Mouse (Mus musculus) right cerebral cortex, postnatal 10 days (tissue): Measurements from ENCODE around the gene Mmp25.
A peak's percentile ranks its signal among the peaks of the same experiment; 100 is the strongest.

Experiments used
- DNase-seq, 2 experiments: peaks; one replicate each; pipeline ENCODE4 v3.0.0; 2021; ENCODE audit warnings: low spot score in 2 of 2

Gene Mmp25

DNA sequence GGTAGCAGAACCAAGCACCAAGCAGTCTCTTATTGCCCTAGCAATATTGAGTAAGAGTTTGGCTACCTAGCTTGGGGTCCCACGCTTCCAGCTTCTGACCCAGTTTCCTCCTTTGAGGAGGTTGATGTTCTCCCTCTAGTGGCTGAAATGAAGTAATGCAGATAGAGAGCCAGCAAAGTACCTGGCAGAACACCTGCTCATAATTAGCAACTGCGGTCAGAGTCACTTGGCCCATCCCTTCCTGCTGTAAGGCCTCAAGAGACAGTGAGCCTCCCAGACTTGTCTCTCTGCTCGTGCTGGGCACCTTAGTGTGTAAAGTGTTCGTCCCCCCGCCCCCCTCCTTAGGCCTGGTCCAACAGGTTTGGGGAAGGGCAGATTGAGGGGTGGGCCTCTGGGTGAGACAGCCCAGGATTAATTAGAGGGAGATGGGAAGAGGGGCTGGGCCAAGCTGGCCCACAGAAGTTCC is 19.5 kb upstream of the Mmp25 start:
- no peak for DNase-seq

DNA sequence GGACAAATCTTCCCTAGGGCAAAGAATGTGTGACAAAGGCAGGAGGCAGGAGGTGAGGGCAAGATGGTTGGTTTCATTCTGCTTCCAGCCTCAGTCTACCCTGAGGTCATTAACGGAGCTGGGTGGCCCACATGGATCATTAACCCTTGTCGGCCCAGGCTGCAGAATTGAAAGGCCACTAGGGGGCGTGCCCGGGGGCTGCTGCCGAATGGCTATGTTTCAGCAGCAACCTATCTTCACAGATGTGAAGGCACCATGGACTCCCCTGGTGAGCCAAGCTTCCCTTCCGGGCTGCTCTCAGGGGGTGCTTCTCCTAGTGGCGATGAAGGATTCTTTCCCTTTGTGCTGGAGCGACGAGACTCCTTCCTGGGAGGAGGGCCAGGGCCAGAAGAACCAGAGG is 16.4 kb upstream of the Mmp25 start:
- no peak for DNase-seq

DNA sequence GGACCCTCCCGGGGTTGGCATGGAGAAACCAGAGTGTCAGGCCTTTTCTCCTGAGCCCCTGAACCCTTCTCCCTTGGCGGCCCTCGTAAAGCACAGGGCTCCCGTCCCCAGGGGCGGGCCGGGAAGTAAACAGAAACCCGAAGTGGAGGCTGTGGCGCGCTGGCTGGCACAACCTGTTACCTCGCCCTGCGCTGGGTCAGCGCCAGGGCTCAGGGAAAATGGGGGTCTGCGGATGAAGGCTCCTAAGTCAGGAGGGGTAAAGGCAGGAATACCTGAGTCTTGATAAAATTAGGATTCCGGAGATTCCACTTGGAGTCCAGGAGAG is 15.8 kb upstream of the Mmp25 start:
- DNase-seq: no peak

DNA sequence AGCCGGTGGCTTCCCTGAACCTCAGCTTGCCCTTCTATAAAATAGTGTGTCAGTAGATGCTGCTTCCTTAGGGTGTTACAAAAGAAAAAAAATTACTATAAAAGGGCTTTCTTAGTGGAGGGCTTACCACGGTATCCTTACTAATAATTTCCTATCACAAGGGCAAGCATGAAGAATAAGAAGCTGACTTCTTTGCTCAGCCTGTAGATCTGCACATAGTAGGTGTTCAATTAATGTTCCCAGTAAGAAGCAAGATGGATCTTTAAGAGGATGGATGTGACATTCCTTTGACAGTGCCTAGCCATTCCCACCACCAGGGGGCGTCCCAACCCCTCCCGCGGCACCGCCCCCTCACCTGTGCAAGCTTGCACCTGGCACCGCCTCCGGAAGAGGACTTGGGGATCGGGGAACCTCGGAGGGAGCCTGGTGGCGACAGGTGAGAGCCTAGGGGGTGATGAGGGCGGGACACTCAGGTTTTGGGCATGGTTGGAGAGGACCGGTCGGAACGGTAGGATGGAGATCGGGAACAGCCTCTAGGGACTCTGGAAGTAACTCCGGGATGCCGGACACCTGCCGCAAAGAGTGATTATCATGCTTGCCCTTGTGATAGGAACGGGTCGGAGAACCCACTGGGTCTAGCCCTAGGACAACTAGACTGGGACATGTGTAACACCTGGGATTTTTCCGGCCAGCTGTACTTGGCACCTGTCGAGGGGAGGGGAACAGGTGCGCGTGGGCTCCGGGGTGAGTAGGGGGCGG is 15.2 kb upstream of the Mmp25 start, which contains the start of gene Bicdl2:
Gene Bicdl2 (plus strand): TSS at position 390 of the 759 bp plus-strand sequence.
- peak in 1 of 2 experiments; percentile 31 for DNase-seq

DNA sequence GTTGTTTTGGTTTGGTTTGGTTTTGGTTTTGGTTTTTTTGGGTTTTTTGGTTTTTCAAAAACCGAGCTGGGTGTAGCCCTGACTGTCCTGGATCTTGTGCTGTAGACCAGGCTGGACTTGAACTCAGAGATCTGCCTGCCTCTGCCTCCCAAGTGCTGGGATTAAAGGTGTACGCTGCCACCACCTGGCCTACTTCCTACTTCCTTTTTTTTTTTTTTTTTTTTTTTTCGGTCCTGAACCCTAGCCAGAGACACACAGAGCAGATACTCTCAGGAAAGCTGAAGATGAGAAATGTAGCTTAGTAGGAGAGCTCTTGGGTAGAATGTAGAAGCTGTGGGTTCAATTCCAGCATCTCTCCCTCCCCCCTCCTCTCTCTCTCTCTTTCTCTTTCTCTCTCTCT is 13.4 kb upstream of the Mmp25 start:
- DNase-seq: no peak

- DNase-seq: no peak
These were observed 9.3 kb upstream of the Mmp25 start for GRCm38 (mm10) chr17:23654410-23654809.

DNA sequence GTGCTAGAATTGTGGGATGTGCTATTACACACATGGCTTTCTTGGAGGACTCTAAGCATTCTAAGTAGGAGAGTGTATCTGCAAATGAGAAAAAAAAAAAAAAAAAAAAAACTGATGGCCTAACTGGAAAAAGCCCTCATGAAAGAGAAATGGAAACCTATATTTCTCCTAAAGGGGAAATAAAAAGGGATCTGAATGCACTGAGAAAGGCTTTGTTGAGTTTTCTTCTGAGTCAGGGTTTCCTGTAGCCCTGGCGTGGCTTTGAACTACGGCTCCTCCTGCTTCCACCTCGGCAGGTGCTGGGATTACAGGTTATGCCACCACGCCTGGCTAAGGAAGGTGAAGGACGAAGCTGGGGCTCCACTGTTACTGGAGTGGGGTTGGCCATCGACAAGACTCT is 8.9 kb upstream of the Mmp25 start:
- DNase-seq: no peak

DNA sequence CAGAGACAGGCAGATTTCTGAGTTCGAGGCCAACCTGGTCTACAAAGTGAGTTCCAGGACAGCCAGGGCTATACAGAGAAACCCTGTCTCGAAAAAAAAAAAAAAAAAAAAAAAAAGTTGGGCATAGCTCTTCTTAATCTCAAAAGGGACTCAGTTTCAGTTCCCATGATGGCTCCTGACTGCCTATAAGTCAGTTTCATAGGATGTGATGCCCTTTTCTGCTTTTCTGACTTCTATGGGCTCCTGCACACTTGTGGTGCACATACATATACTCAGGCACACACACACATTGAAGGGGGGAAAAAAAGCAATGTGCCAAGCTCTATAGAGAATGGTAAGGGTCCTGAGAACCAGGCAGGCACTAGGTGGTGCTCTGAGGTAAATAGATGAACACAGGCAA is 8.2 kb upstream of the Mmp25 start:
- DNase-seq: no peak

DNA sequence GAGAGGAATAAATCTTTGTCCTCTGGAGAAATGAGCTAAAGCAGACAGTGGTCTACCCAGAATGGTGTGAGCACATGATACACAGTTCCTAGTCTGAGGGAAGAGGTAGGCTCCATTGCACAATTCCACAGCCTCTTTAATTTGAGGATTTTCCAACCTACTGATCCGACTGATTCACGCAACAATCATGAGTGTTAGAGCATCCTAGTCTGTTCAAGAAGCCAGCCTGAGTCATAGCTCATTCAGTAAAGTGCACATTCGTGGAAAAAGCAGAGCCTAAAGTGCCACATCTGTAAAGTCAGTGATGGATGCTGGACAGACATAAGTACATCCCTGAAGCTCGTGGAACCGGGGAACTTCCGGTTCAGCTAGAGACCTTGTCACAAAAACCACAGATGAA is 6.3 kb upstream of the Mmp25 start:
- no peak for DNase-seq

- DNase-seq: no peak
These were observed 817 bp upstream of the Mmp25 start for GRCm38 (mm10) chr17:23645894-23646293.

DNA sequence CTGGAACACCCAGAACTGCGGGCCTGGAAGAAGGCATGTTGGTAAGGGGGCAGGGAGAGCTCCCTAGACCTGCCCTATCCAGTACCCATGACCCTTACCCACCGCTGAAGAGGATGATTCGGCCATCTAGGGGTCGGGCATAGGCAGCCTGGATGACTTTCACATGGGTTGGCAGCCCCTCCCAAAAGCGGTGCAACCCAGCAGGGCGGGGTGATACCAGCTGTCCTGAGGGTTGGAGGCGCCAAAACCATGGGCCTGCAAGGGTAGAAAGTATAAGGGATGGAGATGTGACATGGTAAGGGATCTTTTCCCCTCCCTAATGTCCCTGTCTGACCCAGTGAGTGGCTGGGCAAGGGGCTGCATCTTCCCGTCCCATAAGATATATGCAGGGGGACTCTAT is 13.8 kb downstream of the Mmp25 start:
- DNase-seq: no peak

DNA sequence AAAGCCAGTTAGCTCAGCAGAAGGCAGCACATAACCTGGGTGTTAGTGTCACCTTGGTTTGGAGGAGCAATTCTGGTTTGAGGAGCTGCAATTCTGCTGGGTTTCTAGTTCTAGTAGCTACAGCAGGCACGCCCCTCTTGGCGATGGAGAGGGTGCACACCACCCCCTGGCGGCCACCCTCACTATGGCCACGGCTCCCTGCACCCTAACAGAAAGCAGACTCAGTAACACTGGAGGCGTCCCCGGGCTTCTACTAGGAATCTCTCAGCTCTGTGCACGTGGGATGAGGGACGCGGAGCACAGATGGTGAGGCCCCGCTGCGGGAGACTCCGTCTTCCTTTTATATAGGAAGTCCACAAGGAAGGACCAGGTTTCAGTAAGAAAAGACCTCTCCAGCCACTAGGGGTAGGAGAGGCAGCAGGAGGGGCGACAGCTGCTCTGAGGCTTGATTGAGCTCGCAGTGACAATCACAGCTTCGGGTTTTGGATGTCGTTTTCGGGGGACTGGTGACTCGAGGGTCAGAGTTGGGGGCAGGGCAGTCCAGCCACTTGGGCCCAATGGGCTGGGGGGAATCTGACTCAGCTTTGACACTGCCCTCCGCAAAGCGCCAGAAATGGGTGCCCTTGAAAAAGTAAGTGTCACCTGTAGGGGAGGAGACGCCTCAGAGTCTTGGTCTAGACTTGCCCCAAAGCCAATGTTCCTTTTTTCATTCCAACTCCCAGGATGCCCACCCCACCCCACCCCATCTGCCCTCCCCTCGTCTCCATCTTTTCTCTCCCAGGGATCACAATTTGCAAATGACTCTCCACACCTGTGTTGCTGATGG is 14.7 kb downstream of the Mmp25 start:
- DNase-seq: peak; percentile 85 to 86

DNA sequence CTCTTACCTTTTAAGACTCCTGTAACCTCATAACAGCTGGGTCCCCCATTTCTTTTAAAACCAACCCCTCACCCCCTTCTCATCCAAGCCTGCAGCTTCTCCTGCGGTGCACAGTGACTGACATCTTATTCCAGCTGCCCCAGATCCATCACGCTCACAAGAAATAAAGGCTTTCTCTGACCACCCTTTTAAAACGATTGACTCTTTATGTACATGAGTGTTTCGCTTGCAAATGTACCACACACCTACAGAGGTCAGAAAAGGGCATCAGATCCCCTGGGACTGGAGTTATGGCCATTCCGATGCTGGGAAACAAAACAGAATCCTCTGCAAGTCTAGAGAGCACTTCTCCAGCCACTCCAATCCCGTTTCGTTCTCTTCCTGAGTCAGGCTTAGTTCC is 17.3 kb downstream of the Mmp25 start:
- DNase-seq: no peak

DNA sequence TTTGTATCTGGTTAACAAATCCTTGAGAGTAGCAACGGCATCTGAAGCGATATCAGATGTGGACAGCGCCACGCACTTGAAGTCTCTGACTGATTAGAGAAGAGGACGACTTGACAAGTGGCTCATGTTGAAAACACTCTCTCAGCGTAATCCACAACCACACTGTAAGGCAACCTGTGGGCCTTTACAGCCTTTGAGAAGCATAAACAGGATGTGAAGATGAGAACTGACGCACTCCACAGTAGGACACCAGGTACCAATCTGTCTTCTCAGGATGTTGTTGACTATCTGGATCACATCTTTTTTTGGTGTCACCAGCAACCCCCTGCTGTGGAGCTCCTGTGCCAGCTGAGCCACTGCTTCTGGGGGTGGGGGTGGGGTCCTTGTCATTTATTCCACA is 24.7 kb downstream of the Mmp25 start:
- no peak for DNase-seq

GRCm38 (mm10) chr17:23617087-23617486 is 28.0 kb downstream of the Mmp25 start:
- DNase-seq: no peak

- peak in 1 of 2 experiments; percentile 48 for DNase-seq
These were observed 34.7 kb downstream of the Mmp25 start for GRCm38 (mm10) chr17:23610361-23610800.

- no peak for DNase-seq
These were observed 35.5 kb downstream of the Mmp25 start for GRCm38 (mm10) chr17:23609612-23610011.

DNA sequence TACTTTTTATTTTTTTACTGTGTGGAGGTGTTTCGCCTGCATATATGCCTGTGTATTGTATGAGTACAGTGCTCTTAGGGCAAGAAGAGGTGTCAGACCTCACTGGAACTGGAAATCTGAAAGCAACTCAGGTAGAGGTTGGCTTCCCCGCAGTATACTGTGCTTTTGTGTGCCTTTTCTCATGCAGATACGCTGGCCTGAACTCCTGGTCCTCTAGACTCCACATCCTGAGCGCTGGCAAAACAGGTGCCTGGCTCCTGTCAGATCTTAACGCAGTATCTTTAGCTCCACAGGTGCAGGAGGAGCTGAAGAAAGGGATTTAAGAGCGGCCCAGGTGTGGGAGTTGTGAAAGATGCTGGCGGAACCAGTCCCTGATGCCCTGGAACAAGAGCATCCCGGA is 39.9 kb downstream of the Mmp25 start:
- no peak for DNase-seq

DNA sequence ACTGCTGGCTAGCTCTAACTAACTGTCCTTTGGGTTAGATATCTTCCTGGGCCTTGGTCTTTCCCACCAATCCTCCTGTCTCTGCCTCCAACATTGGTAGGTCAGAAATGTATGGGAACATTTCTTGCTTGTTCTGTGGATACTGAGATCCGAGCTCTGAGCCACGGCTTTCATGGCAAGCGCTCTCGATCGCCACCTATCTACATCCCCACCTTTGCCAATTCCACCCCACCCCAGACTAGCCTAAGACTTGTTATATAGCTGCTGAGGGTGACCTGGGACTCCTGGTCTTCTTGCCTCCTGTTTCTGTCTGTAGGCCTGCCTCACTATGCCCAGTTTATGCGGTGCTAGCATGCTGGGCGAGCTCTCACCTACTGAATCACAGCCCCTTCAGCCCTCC is 40.7 kb downstream of the Mmp25 start:
- no peak for DNase-seq

DNA sequence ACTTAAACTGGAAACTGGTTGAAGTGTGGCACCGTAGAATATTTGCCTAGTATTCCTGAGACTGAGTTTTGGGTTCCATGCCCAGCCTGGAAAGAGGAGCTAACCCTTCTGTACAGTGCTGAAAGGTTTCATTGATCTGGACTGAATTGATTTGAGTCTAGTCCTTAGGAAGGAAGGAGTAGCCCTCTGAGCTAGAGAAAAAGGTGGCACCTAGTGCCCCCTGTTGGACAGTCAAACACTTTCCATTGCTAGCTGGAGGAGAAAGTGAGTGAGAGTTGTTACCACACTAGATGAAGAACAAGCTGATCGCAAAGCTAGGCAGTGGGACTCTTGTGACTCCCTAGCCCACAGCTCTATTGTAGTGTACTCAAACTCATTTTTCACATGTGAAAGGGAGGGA is 41.5 kb downstream of the Mmp25 start:
- DNase-seq: peak in 1 of 2 experiments; percentile 42

- DNase-seq: peak in 1 of 2 experiments; percentile 36
These were observed 42.0 kb downstream of the Mmp25 start for GRCm38 (mm10) chr17:23603077-23603476.

GRCm38 (mm10) chr17:23601836-23602585 is 43.1 kb downstream of the Mmp25 start:
- no peak for DNase-seq
